ENCODE assay signal across 23 mouse cellular contexts in genomic region chr7:110023553-110023952, GRCm38 (mm10). TPM values are rescaled to one million over a fixed set of nuclear protein-coding genes. Genes with fewer than 3 reads are reported as not detected.
DNase-seq lines count a peak whose midpoint lies in the region; ATAC-seq and TF ChIP-seq lines count a peak whose summit lies in the region.
"Had no signal": no experiment of that assay in that cellular context is flagged by ENCODE, and none has a peak within 500 bp of the region (broad histone marks: within the 10 kb centered on the region; RNA-seq: fewer than 3 reads in every experiment).

No protein-coding gene starts in this region.

- H3K79me2 ChIP-seq in liver, adult 2 months (ENCODE audit: control insufficient read depth, insufficient read depth, low read length): peaks cover 27% of the 10 kb centered on the region; the same call in 1 of the 2 replicates
- H3K79me2 ChIP-seq in C2C12 (ENCODE audit: control insufficient read depth, insufficient read depth): peaks cover 100% of the 10 kb centered on the region

- H3K79me3 ChIP-seq in C2C12 (ENCODE audit: low read depth): peaks cover 99% of the 10 kb centered on the region

- TF ChIP-seq POLR2A in liver, adult 2 months (IDR thresholded peaks at IDR 0.05; ENCODE audit: extremely low read depth, insufficient read depth, low read length): no peak
- no peak for TF ChIP-seq POLR2A in ES-Bruce4 (IDR thresholded peaks at IDR 0.05; ENCODE audit: insufficient read depth, low read length)

- ATAC-seq in liver, embryonic 11.5 days (replicated peaks; ENCODE audit: low FRiP score): no peak
- ATAC-seq: activated CD4-positive, CD25-positive, alpha-beta regulatory T cell, adult 4 months; CD4-positive, CD25-positive, alpha-beta regulatory T cell, adult 4 months; Patski had no signal

- H3K9me3 ChIP-seq in liver, embryonic 11.5 days (ENCODE audit: control insufficient read depth, low read length): no peaks in the 10 kb centered on the region
- H3K9me3 ChIP-seq in ES-Bruce4 (replicated peaks; ENCODE audit: control insufficient read depth, insufficient read depth, low read length, poor library complexity, severe bottlenecking): no peaks in the 10 kb centered on the region
- H3K9me3 ChIP-seq: G1E had no signal

- H3ac ChIP-seq in C2C12 (ENCODE audit: control insufficient read depth, insufficient read length, low read depth): no peak overlapping the region

- H3K27ac ChIP-seq in liver, adult 2 months (replicated peaks; ENCODE audit: insufficient read depth, low read depth, low read length): no peak overlapping the region
- H3K27ac ChIP-seq in liver, embryonic 11.5 days (ENCODE audit: low read depth, low read length): no peak overlapping the region
- H3K27ac ChIP-seq in ES-Bruce4 (ENCODE audit: insufficient read depth, low read length): no peak overlapping the region
- H3K27ac ChIP-seq in layer of hippocampus, adult 2 months: no peak overlapping the region

- no peak overlapping the region for H3K4me2 ChIP-seq in liver, embryonic 11.5 days

- no peak for TF ChIP-seq CTCF in liver, adult 2 months (IDR thresholded peaks at IDR 0.05; ENCODE audit: low read depth, low read length)
- TF ChIP-seq CTCF in C2C12 (IDR thresholded peaks at IDR 0.05; ENCODE audit: control insufficient read depth, insufficient read depth, insufficient read length) (no peak), ES-Bruce4 (IDR thresholded peaks at IDR 0.05; ENCODE audit: low read depth, low read length) (no peak)
- TF ChIP-seq CTCF in layer of hippocampus, adult 2 months (conservative IDR thresholded peaks at IDR 0.05): no peak

- peaks cover 6% of the 10 kb centered on the region for H3K36me3 ChIP-seq in liver, adult 2 months (ENCODE audit: control insufficient read depth, insufficient read depth, low read length)
- H3K36me3 ChIP-seq in liver, embryonic 11.5 days (ENCODE audit: control insufficient read depth, insufficient read depth, low read length): no peaks in the 10 kb centered on the region; the same call in none of the 2 replicates
- H3K36me3 ChIP-seq in C2C12 (ENCODE audit: control insufficient read depth, insufficient read depth) (peaks cover 52% of the 10 kb centered on the region), ES-Bruce4 (ENCODE audit: control insufficient read depth, insufficient read depth, low read length, poor library complexity, severe bottlenecking) (peaks cover 52% of the 10 kb centered on the region)

- TF ChIP-seq EP300 in ES-Bruce4 (IDR thresholded peaks at IDR 0.05; ENCODE audit: insufficient read depth, low read depth, low read length): no peak

- 14% methylated on average over 1 of the region's 1 CpGs for WGBS in liver, adult 2 months
- 85% methylated on average over 1 of the region's 1 CpGs for WGBS in liver, embryonic 11.5 days

- H3K27me3 ChIP-seq in liver, adult 2 months (ENCODE audit: control insufficient read depth, insufficient read depth, low read length): no peaks in the 10 kb centered on the region
- H3K27me3 ChIP-seq in liver, embryonic 11.5 days (replicated peaks; ENCODE audit: control insufficient read depth, insufficient read depth, low read length): no peaks in the 10 kb centered on the region
- H3K27me3 ChIP-seq in C2C12 (ENCODE audit: control insufficient read depth, insufficient read depth, insufficient read length): no peaks in the 10 kb centered on the region
- H3K27me3 ChIP-seq in ES-Bruce4 (ENCODE audit: control insufficient read depth, insufficient read depth, low read length, poor library complexity, severe bottlenecking): no peaks in the 10 kb centered on the region
- H3K27me3 ChIP-seq: CH12.LX, Patski had no signal

- H3K9ac ChIP-seq in liver, adult 2 months (ENCODE audit: low read depth, low read length): no peak overlapping the region
- no peak overlapping the region for H3K9ac ChIP-seq in liver, embryonic 11.5 days (ENCODE audit: low read depth, low read length)
- H3K9ac ChIP-seq in ES-Bruce4 (ENCODE audit: low read depth, poor library complexity, severe bottlenecking): 0 out of 2 replicates have a peak overlapping the region, but pooled peaks have one; percentile 68

- DNase-seq in liver, adult 2 months (ENCODE audit: extremely low read depth, low read depth, low spot score): peak; percentile 61
- DNase-seq in liver, embryonic 11.5 days (ENCODE audit: low spot score): no peak
- no peak for DNase-seq in layer of hippocampus, adult 2 months (ENCODE audit: low spot score in 2 of 2)
- no peak for DNase-seq in adrenal gland, postnatal 10 days
- DNase-seq: adrenal gland, adult 2 months; adrenal gland, adult 8-10 months; adrenal gland, postnatal 14 days; adrenal gland, postnatal 25 days; adrenal gland, postnatal 36 days; B cell, adult 2 months; cerebellum, adult 11 months; cerebellum, adult 11-12 months; cerebellum, adult 18-20 months; cerebellum, adult 2 months; cerebellum, adult 8-10 months; cerebellum, adult 9-10 months had no signal

- H3K4me1 ChIP-seq in liver, adult 2 months (ENCODE audit: control insufficient read depth, insufficient read depth, low read length): peaks cover 15% of the 10 kb centered on the region; the same call in 1 of the 2 replicates
- peaks cover 11% of the 10 kb centered on the region for H3K4me1 ChIP-seq in liver, embryonic 11.5 days (replicated peaks; ENCODE audit: control insufficient read depth, insufficient read depth, low read length)
- H3K4me1 ChIP-seq in ES-Bruce4 (ENCODE audit: control insufficient read depth, insufficient read depth, low read length): no peaks in the 10 kb centered on the region

- no peak overlapping the region for H3K4me3 ChIP-seq in liver, adult 2 months (ENCODE audit: insufficient read depth, low read depth, low read length)
- H3K4me3 ChIP-seq in liver, embryonic 11.5 days (ENCODE audit: low read depth, low read length): no peak overlapping the region
- H3K4me3 ChIP-seq in C2C12 (ENCODE audit: insufficient read depth, poor library complexity, severe bottlenecking): no peak overlapping the region
- H3K4me3 ChIP-seq in ES-Bruce4 (ENCODE audit: low read depth, low read length): no peak overlapping the region
- no peak overlapping the region for H3K4me3 ChIP-seq in layer of hippocampus, adult 2 months

TF ChIP-seq in C2C12, 6 proteins besides CTCF, POLR2A, EP300 and RAD21:
- TF ChIP-seq USF1 (IDR thresholded peaks at IDR 0.05; ENCODE audit: low read depth): no peak
- TF ChIP-seq CEBPB (IDR thresholded peaks at IDR 0.05; ENCODE audit: low read depth): peak; percentile 63

RNA-seq across cellular contexts. Expression of gene Ipo7, which starts 5.5 kb away (rescaled TPM):
- total RNA-seq in liver, adult 2 months (2014; rRNA removed): 59.8 and 65.7 TPM in 2 replicates
- polyA plus RNA-seq in liver, adult 2 months (2012; rRNA removed): 12.8 and 14.8 TPM in 2 replicates
- 36.8 and 45.0 TPM in 2 replicates for polyA plus RNA-seq in liver, embryonic 11.5 days (2014; fragmentation: Nextera tagmentation; extraction: Ambion mirVana)
- 29.1 TPM for polyA plus RNA-seq in C2C12 (2012; fragmentation: generic; extraction: Trizol)
- polyA plus RNA-seq in ES-Bruce4 (2011; ENCODE audit: insufficient read depth, insufficient read length, low read depth, missing spikeins): 249 and 281 TPM in 2 replicates
- total RNA-seq in layer of hippocampus, adult 2 months (2021): 100 to 1,000 TPM in 1 of 2 experiments, 10 to 100 TPM in 1; 97.9 to 101 TPM
- total RNA-seq in adrenal gland, postnatal 10 days (2021): 10 to 100 TPM; 80.5 to 82.4 TPM

RNA-seq across cellular contexts. Expression of gene Tmem41b, which starts 36.8 kb away (rescaled TPM):
- 42.9 and 43.1 TPM in 2 replicates for total RNA-seq in liver, adult 2 months (2014; rRNA removed)
- 21.1 and 21.6 TPM in 2 replicates for polyA plus RNA-seq in liver, adult 2 months (2012; rRNA removed)
- polyA plus RNA-seq in liver, embryonic 11.5 days (2014; fragmentation: Nextera tagmentation; extraction: Ambion mirVana): 65.0 and 72.6 TPM in 2 replicates
- polyA plus RNA-seq in C2C12 (2012; fragmentation: generic; extraction: Trizol) (40.5 TPM), ES-Bruce4 (2011; ENCODE audit: insufficient read depth, insufficient read length, low read depth, missing spikeins) (51.9 and 60.9 TPM in 2 replicates)
- total RNA-seq in layer of hippocampus, adult 2 months (2021): 10 to 100 TPM; 43.9 to 45.3 TPM
- total RNA-seq in adrenal gland, postnatal 10 days (2021): 10 to 100 TPM; 41.1 to 45.2 TPM

RNA-seq across cellular contexts. Expression of gene Zfp143, which starts 37.5 kb away (rescaled TPM):
- 6.5 and 7.3 TPM in 2 replicates for total RNA-seq in liver, adult 2 months (2014; rRNA removed)
- polyA plus RNA-seq in liver, adult 2 months (2012; rRNA removed): 3.7 and 6.6 TPM in 2 replicates
- polyA plus RNA-seq in liver, embryonic 11.5 days (2014; fragmentation: Nextera tagmentation; extraction: Ambion mirVana): 16.8 and 19.5 TPM in 2 replicates
- 7.5 TPM for polyA plus RNA-seq in C2C12 (2012; fragmentation: generic; extraction: Trizol)
- 40.0 and 42.7 TPM in 2 replicates for polyA plus RNA-seq in ES-Bruce4 (2011; ENCODE audit: insufficient read depth, insufficient read length, low read depth, missing spikeins)
- total RNA-seq in layer of hippocampus, adult 2 months (2021): 10 to 100 TPM; 11.4 to 13.3 TPM
- total RNA-seq in adrenal gland, postnatal 10 days (2021): 10 to 100 TPM; 10.3 to 14.9 TPM
